Mouse (Mus musculus): ENCODE data around the gene Prdm13. TPM values are rescaled to one million over a fixed set of nuclear protein-coding genes. Genes with fewer than 3 reads are reported as not detected.

The Prdm13 gene
- polyA plus RNA-seq, 1 experiment from 2014 or later = 0.24 TPM

- Histone ChIP-seq H3K4me1 (ENCODE audit: control insufficient read depth, insufficient read depth, low read length) (no peaks in the 10 kb centered on the region), H3K9me3 (replicated peaks; ENCODE audit: control insufficient read depth, low read length, poor library complexity, severe bottlenecking) (no peaks in the 10 kb centered on the region), H3K36me3 (ENCODE audit: control insufficient read depth, insufficient read depth, low read length) (no peaks in the 10 kb centered on the region), H3K27ac (ENCODE audit: low read length) (no peak overlapping the region), H3K9ac (ENCODE audit: low read depth, low read length) (no peak overlapping the region), H3K4me2 (ENCODE audit: low read length) (no peak overlapping the region), H3K27me3 (ENCODE audit: control insufficient read depth, insufficient read depth, low read depth, low read length) (no peaks in the 10 kb centered on the region), H3K4me3 (ENCODE audit: low read depth, low read length) (no peak overlapping the region)
- WGBS = 63% methylated on average over 3 of the region's 3 CpGs
- peak; percentile 32; the same call in 1 of the 2 replicates for ATAC-seq
These were observed 57.1 kb downstream of the Prdm13 start for GRCm38 (mm10) chr4:21628367-21629274.

Other genes starting within 250 kb of the Prdm13 start
- 75.0 and 78.6 TPM in 2 replicates for gene Ccnc, start 41.7 kb upstream of the Prdm13 start, polyA plus RNA-seq (2015; fragmentation: Nextera tagmentation; extraction: Ambion mirVana)
- 4.7 and 7.7 TPM in 2 replicates for gene Usp45, start 81.2 kb upstream of the Prdm13 start, polyA plus RNA-seq (2015; fragmentation: Nextera tagmentation; extraction: Ambion mirVana)
- gene Tstd3, start 81.2 kb upstream of the Prdm13 start, polyA plus RNA-seq (2015; fragmentation: Nextera tagmentation; extraction: Ambion mirVana) = 28.9 and 30.5 TPM in 2 replicates
- gene Pnisr, start 161.6 kb upstream of the Prdm13 start, polyA plus RNA-seq (2015; fragmentation: Nextera tagmentation; extraction: Ambion mirVana) = 195 and 215 TPM in 2 replicates
- gene Coq3, start 193.7 kb upstream of the Prdm13 start, polyA plus RNA-seq (2015; fragmentation: Nextera tagmentation; extraction: Ambion mirVana) = 16.4 and 18.2 TPM in 2 replicates
- gene Faxc, start 245.4 kb upstream of the Prdm13 start, polyA plus RNA-seq (2015; fragmentation: Nextera tagmentation; extraction: Ambion mirVana) = 18.5 and 19.1 TPM in 2 replicates